Mouse (Mus musculus) thymus, postnatal 4 days (tissue): ENCODE results near the gene Cox6a1.

Source experiments
- DNase-seq: peaks from one replicate; pipeline ENCODE4 v3.0.0; 2021

Gene Cox6a1

DNA sequence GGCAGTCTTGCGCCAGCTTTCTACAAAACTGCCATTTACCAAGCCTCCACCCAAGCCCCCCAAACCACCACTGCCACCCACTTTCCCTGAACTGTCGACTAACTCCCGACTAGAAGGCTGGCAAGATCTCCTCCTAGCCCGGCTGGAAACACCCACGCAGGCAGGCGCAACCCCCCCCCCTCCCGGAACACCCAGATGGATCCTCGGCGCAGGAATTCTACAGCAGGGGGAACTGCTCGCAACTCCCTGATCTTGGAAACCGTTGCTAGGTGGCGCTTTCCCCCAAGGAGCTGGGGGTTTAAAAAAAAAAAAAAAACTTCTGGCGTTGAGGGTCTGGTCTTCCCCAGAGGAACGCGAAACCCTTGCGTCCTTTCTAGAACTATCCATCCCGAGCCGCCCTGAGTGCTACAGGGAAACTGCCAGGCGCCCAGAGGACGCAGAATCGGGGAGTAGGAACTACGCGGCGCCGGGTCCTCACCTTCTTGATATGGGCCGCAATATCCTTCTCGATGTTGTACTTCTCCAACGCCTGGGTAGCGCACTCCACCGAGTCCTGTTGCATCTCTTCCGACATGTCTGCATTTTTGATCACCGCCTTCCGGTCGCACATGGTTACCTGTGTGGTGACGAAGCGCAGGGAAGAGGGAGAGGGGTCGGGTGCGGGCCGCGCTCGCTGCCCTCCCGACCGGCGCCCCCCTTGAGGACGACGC is 48.6 kb downstream of the Cox6a1 start:
- no peak for DNase-seq

GRCm38 (mm10) chr5:115296347-115296746 is 52.4 kb downstream of the Cox6a1 start:
- DNase-seq = no peak
